ENCODE assay signal across 8 mouse cellular contexts in genomic region chr7:27310306-27310705, GRCm38 (mm10). TPM values are rescaled to one million over a fixed set of nuclear protein-coding genes. Genes with fewer than 3 reads are reported as not detected.
A peak's percentile ranks its signal among the peaks of the same experiment; 100 is the strongest.
DNase-seq lines count a peak whose midpoint lies in the region; ATAC-seq and TF ChIP-seq lines count a peak whose summit lies in the region.

No protein-coding gene starts in this region.

- DNase-seq in kidney, adult 8-10 months = no peak
- peak; percentile 54 for DNase-seq in cerebellum, adult 9-10 months
- DNase-seq in heart, embryonic 10.5 days (ENCODE audit: low spot score) = no peak
- DNase-seq in kidney, postnatal 0 days (ENCODE audit: low spot score) = no peak
- DNase-seq in left cerebral cortex, postnatal 36 days (ENCODE audit: low spot score in 2 of 2) = no peak
- DNase-seq in thymus, postnatal 25 days = no peak

- no peaks in the 10 kb centered on the region; the same call in 1 of the 2 replicates for H3K36me3 ChIP-seq in kidney, embryonic 14.5 days (ENCODE audit: control insufficient read depth, insufficient read depth, low read length)
- peaks cover 6% of the 10 kb centered on the region; the same call in 1 of the 2 replicates for H3K36me3 ChIP-seq in heart, embryonic 10.5 days
- no peaks in the 10 kb centered on the region for H3K36me3 ChIP-seq in kidney, postnatal 0 days (ENCODE audit: insufficient read depth, low read length)
- H3K36me3 ChIP-seq in midbrain, embryonic 12.5 days = peaks cover 6% of the 10 kb centered on the region; the same call in 1 of the 2 replicates

- WGBS in kidney, embryonic 14.5 days = 5% methylated on average over 17 of the region's 17 CpGs
- WGBS in heart, embryonic 10.5 days = 8% methylated on average over 17 of the region's 17 CpGs
- 14% methylated on average over 17 of the region's 17 CpGs for WGBS in kidney, postnatal 0 days
- WGBS in midbrain, embryonic 12.5 days = 5% methylated on average over 17 of the region's 17 CpGs

- peak overlapping the region; percentile 46 for H3K4me2 ChIP-seq in kidney, embryonic 14.5 days (replicated peaks; ENCODE audit: low read depth, low read length)
- peak overlapping the region; percentile 47 for H3K4me2 ChIP-seq in kidney, postnatal 0 days (ENCODE audit: low read length)
- H3K4me2 ChIP-seq in midbrain, embryonic 12.5 days (replicated peaks) = peak overlapping the region; percentile 52

- no peaks in the 10 kb centered on the region for H3K27me3 ChIP-seq in kidney, embryonic 14.5 days (ENCODE audit: control insufficient read depth, insufficient read depth, low read length)
- H3K27me3 ChIP-seq in heart, embryonic 10.5 days (ENCODE audit: insufficient read depth, poor library complexity, severe bottlenecking) = peaks cover 56% of the 10 kb centered on the region
- no peaks in the 10 kb centered on the region for H3K27me3 ChIP-seq in kidney, postnatal 0 days (ENCODE audit: insufficient read depth, low read length)
- H3K27me3 ChIP-seq in midbrain, embryonic 12.5 days = peaks cover 28% of the 10 kb centered on the region

- intact Hi-C loops in left cerebral cortex, postnatal 36 days (cut with DNase I) = no loop called here

- peaks cover 13% of the 10 kb centered on the region for H3K4me1 ChIP-seq in kidney, embryonic 14.5 days (ENCODE audit: control insufficient read depth, insufficient read depth, low read length)
- H3K4me1 ChIP-seq in heart, embryonic 10.5 days = peaks cover 16% of the 10 kb centered on the region
- H3K4me1 ChIP-seq in kidney, postnatal 0 days (replicated peaks; ENCODE audit: insufficient read depth, low read length) = peaks cover 10% of the 10 kb centered on the region; the same call in 1 of the 2 replicates
- H3K4me1 ChIP-seq in midbrain, embryonic 12.5 days = peaks cover 10% of the 10 kb centered on the region

- H3K9me3 ChIP-seq in kidney, embryonic 14.5 days (ENCODE audit: control insufficient read depth, low read length) = peaks cover 11% of the 10 kb centered on the region
- H3K9me3 ChIP-seq in heart, embryonic 10.5 days = peaks cover 10% of the 10 kb centered on the region; the same call in 1 of the 2 replicates
- H3K9me3 ChIP-seq in kidney, postnatal 0 days (replicated peaks; ENCODE audit: low read length) = no peaks in the 10 kb centered on the region
- H3K9me3 ChIP-seq in midbrain, embryonic 12.5 days = peaks cover 11% of the 10 kb centered on the region

- H3K9ac ChIP-seq in kidney, embryonic 14.5 days (ENCODE audit: low read depth, low read length) = no peak overlapping the region
- H3K9ac ChIP-seq in kidney, postnatal 0 days (ENCODE audit: low read depth, low read length) = no peak overlapping the region
- 0 out of 2 replicates have a peak overlapping the region, but pooled peaks have one; percentile 4 for H3K9ac ChIP-seq in midbrain, embryonic 12.5 days (replicated peaks)

- H3K27ac ChIP-seq in kidney, embryonic 14.5 days (ENCODE audit: low read depth, low read length) = no peak overlapping the region
- no peak overlapping the region for H3K27ac ChIP-seq in heart, embryonic 10.5 days
- H3K27ac ChIP-seq in kidney, postnatal 0 days = no peak overlapping the region
- no peak overlapping the region for H3K27ac ChIP-seq in midbrain, embryonic 12.5 days (replicated peaks)

- peak; percentile 44 for ATAC-seq in kidney, embryonic 14.5 days (ENCODE audit: low FRiP score, low TSS enrichment)
- ATAC-seq in kidney, postnatal 0 days (replicated peaks; ENCODE audit: low FRiP score, low read depth) = no peak; the same call in 1 of the 2 replicates
- ATAC-seq in midbrain, embryonic 12.5 days (ENCODE audit: low FRiP score, low read depth) = no peak; the same call in 1 of the 2 replicates

- no peak for TF ChIP-seq CTCF in kidney, postnatal 0 days (IDR thresholded peaks at IDR 0.05; ENCODE audit: low read depth)

- H3K4me3 ChIP-seq in kidney, embryonic 14.5 days (ENCODE audit: low read length) = peak overlapping the region; percentile 30
- H3K4me3 ChIP-seq in heart, embryonic 10.5 days = peak overlapping the region; percentile 52
- no peak overlapping the region for H3K4me3 ChIP-seq in kidney, postnatal 0 days (replicated peaks; ENCODE audit: low read depth, low read length)
- peak overlapping the region; percentile 31 for H3K4me3 ChIP-seq in midbrain, embryonic 12.5 days

RNA-seq across cellular contexts. Expression of gene Ltbp4, which starts 27.2 kb away (rescaled TPM):
- 23.4 and 26.0 TPM in 2 replicates for polyA plus RNA-seq in kidney, embryonic 14.5 days (2014; fragmentation: Nextera tagmentation; extraction: Ambion mirVana)
- 19.2 and 23.6 TPM in 2 replicates for polyA plus RNA-seq in heart, embryonic 10.5 days (2016; fragmentation: Nextera tagmentation; extraction: Ambion mirVana)
- 41.7 and 43.8 TPM in 2 replicates for polyA plus RNA-seq in kidney, postnatal 0 days (2015; fragmentation: Nextera tagmentation; extraction: Ambion mirVana)
- polyA plus RNA-seq in midbrain, embryonic 12.5 days (2016; fragmentation: Nextera tagmentation; extraction: Ambion mirVana) = 10.1 and 10.2 TPM in 2 replicates
- total RNA-seq in left cerebral cortex, postnatal 36 days (2021) = 10 to 100 TPM; 36.3 to 50.7 TPM

RNA-seq across cellular contexts. Expression of gene Shkbp1, which starts 45.5 kb away (rescaled TPM):
- polyA plus RNA-seq in kidney, embryonic 14.5 days (2014; fragmentation: Nextera tagmentation; extraction: Ambion mirVana) = 38.4 and 41.0 TPM in 2 replicates
- polyA plus RNA-seq in heart, embryonic 10.5 days (2016; fragmentation: Nextera tagmentation; extraction: Ambion mirVana) = 48.3 and 50.4 TPM in 2 replicates
- polyA plus RNA-seq in kidney, postnatal 0 days (2015; fragmentation: Nextera tagmentation; extraction: Ambion mirVana) = 34.1 and 40.2 TPM in 2 replicates
- polyA plus RNA-seq in midbrain, embryonic 12.5 days (2016; fragmentation: Nextera tagmentation; extraction: Ambion mirVana) = 77.3 and 78.1 TPM in 2 replicates
- 10 to 100 TPM; 12.4 to 35.7 TPM for total RNA-seq in left cerebral cortex, postnatal 36 days (2021)

RNA-seq across cellular contexts. Expression of gene Gm20479, which starts 46.9 kb away (rescaled TPM):
- polyA plus RNA-seq in kidney, embryonic 14.5 days (2014; fragmentation: Nextera tagmentation; extraction: Ambion mirVana) = 1.9 TPM in 1 of 2 replicates, not detected in the other
- 1.3 and 2.1 TPM in 2 replicates for polyA plus RNA-seq in heart, embryonic 10.5 days (2016; fragmentation: Nextera tagmentation; extraction: Ambion mirVana)
- 0.57 TPM in 1 of 2 replicates, not detected in the other for polyA plus RNA-seq in kidney, postnatal 0 days (2015; fragmentation: Nextera tagmentation; extraction: Ambion mirVana)
- polyA plus RNA-seq in midbrain, embryonic 12.5 days (2016; fragmentation: Nextera tagmentation; extraction: Ambion mirVana) = 0.87 TPM in 1 of 2 replicates, not detected in the other
- total RNA-seq in left cerebral cortex, postnatal 36 days (2021) = not detected

RNA-seq across cellular contexts. Expression of gene Numbl, which starts 52.1 kb away (rescaled TPM):
- 9.1 and 10.8 TPM in 2 replicates for polyA plus RNA-seq in kidney, embryonic 14.5 days (2014; fragmentation: Nextera tagmentation; extraction: Ambion mirVana)
- polyA plus RNA-seq in heart, embryonic 10.5 days (2016; fragmentation: Nextera tagmentation; extraction: Ambion mirVana) = 7.0 and 9.6 TPM in 2 replicates
- 12.6 and 13.0 TPM in 2 replicates for polyA plus RNA-seq in kidney, postnatal 0 days (2015; fragmentation: Nextera tagmentation; extraction: Ambion mirVana)
- 59.8 and 61.2 TPM in 2 replicates for polyA plus RNA-seq in midbrain, embryonic 12.5 days (2016; fragmentation: Nextera tagmentation; extraction: Ambion mirVana)
- 100 to 1,000 TPM; 107 to 127 TPM for total RNA-seq in left cerebral cortex, postnatal 36 days (2021)
